19 mouse cellular contexts compared by ENCODE assay signal in the genomic region with DNA sequence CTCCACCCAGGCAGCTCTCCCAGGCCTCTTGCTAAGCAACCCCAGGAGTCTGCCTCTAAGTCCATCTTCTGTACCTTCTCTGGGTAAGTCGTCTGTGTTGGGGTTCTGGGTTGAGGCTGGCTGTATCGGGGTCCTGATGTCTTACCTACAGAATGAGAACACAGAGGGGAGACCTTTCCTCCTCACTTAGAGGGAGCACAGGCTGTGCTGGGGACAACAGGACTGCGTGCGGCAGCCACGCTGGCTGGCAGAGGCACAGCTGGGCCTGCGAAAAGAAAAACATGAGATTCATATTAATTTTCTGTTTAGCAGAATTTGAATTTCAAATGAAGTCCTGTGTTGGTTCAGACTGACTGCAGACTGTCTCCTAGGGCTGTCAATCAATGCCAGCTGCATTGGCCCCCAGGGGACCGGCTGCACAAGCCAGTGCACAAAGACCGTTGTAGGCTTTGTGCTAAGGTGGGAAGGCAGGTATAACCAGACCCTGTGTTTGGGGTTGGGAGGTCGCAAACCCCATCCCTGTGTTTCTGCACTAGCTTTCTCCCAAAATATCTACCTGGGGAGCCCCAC. TPM values are rescaled to one million over a fixed set of nuclear protein-coding genes. Genes with fewer than 3 reads are reported as not detected.
A peak's percentile ranks its signal among the peaks of the same experiment; 100 is the strongest.
DNase-seq lines count a peak whose midpoint lies in the region; ATAC-seq lines count a peak whose summit lies in the region.
"Had no signal": no experiment of that assay in that cellular context is flagged by ENCODE, and none has a peak within 500 bp of the region (broad histone marks: within the 10 kb centered on the region; RNA-seq: fewer than 3 reads in every experiment).

No protein-coding gene starts in this region.

- H3K27ac ChIP-seq in forebrain, embryonic 13.5 days = peak overlapping the region; percentile 54
- no peak overlapping the region for H3K27ac ChIP-seq in forebrain, embryonic 10.5 days
- peak overlapping the region; percentile 74 for H3K27ac ChIP-seq in forebrain, embryonic 16.5 days (ENCODE audit: low read length)
- H3K27ac ChIP-seq in midbrain, embryonic 12.5 days (replicated peaks) = peak overlapping the region; percentile 79
- H3K27ac ChIP-seq: heart, embryonic 10.5 days; kidney, postnatal 0 days; lung, embryonic 15.5 days had no signal

- no peaks in the 10 kb centered on the region for H3K27me3 ChIP-seq in forebrain, embryonic 13.5 days
- no peaks in the 10 kb centered on the region for H3K27me3 ChIP-seq in forebrain, embryonic 10.5 days (ENCODE audit: poor library complexity, severe bottlenecking)
- H3K27me3 ChIP-seq in forebrain, embryonic 16.5 days (replicated peaks; ENCODE audit: control insufficient read depth, insufficient read depth, low read length) = no peaks in the 10 kb centered on the region
- H3K27me3 ChIP-seq in midbrain, embryonic 12.5 days = no peaks in the 10 kb centered on the region

- no peaks in the 10 kb centered on the region for H3K36me3 ChIP-seq in forebrain, embryonic 13.5 days (ENCODE audit: poor library complexity, severe bottlenecking)
- no peaks in the 10 kb centered on the region for H3K36me3 ChIP-seq in forebrain, embryonic 10.5 days (replicated peaks)
- no peaks in the 10 kb centered on the region for H3K36me3 ChIP-seq in forebrain, embryonic 16.5 days (ENCODE audit: control insufficient read depth, insufficient read depth)
- H3K36me3 ChIP-seq in midbrain, embryonic 12.5 days = no peaks in the 10 kb centered on the region
- H3K36me3 ChIP-seq: heart, embryonic 10.5 days; lung, embryonic 15.5 days had no signal

- no peak overlapping the region for H3K4me3 ChIP-seq in forebrain, embryonic 13.5 days
- H3K4me3 ChIP-seq in forebrain, embryonic 10.5 days = no peak overlapping the region
- H3K4me3 ChIP-seq in forebrain, embryonic 16.5 days (replicated peaks; ENCODE audit: low read length) = no peak overlapping the region
- H3K4me3 ChIP-seq in midbrain, embryonic 12.5 days = no peak overlapping the region
- H3K4me3 ChIP-seq: heart, embryonic 10.5 days; lung, embryonic 15.5 days had no signal

- 56% methylated on average over 9 of the region's 9 CpGs for WGBS in forebrain, embryonic 13.5 days
- WGBS in forebrain, embryonic 10.5 days = 76% methylated on average over 9 of the region's 9 CpGs
- 48% methylated on average over 9 of the region's 9 CpGs for WGBS in forebrain, embryonic 16.5 days
- WGBS in midbrain, embryonic 12.5 days = 51% methylated on average over 9 of the region's 9 CpGs

- H3K4me1 ChIP-seq in forebrain, embryonic 13.5 days = peaks cover 21% of the 10 kb centered on the region; the same call in 1 of the 2 replicates
- peaks cover 23% of the 10 kb centered on the region for H3K4me1 ChIP-seq in forebrain, embryonic 10.5 days
- H3K4me1 ChIP-seq in forebrain, embryonic 16.5 days (replicated peaks; ENCODE audit: control insufficient read depth, insufficient read depth, low read length) = peaks cover 9% of the 10 kb centered on the region; the same call in 1 of the 2 replicates
- H3K4me1 ChIP-seq in midbrain, embryonic 12.5 days = peaks cover 24% of the 10 kb centered on the region; the same call in 1 of the 2 replicates
- H3K4me1 ChIP-seq: lung, embryonic 15.5 days had no signal

- no peak overlapping the region for H3K4me2 ChIP-seq in forebrain, embryonic 13.5 days
- H3K4me2 ChIP-seq in forebrain, embryonic 16.5 days (ENCODE audit: low read length) = no peak overlapping the region
- H3K4me2 ChIP-seq in midbrain, embryonic 12.5 days (replicated peaks) = 0 out of 2 replicates have a peak overlapping the region, but pooled peaks have one; percentile 13
- H3K4me2 ChIP-seq: lung, embryonic 15.5 days had no signal

- no peak for DNase-seq in forebrain, embryonic 10.5 days (ENCODE audit: extremely low spot score, low spot score)
- DNase-seq in A20 (ENCODE audit: low read depth, low spot score) = peak; percentile 73
- DNase-seq in lung, postnatal 10 days = no peak
- no peak for DNase-seq in cerebellum, adult 9-11 months
- DNase-seq in natural killer cell, adult 2 months (ENCODE audit: low spot score in 2 of 2) = no peak
- DNase-seq: adrenal gland, postnatal 25 days; cerebellum, postnatal 14 days; gastrocnemius, postnatal 14 days; heart, postnatal 14 days; liver; thymus, postnatal 36 days had no signal

- no peaks in the 10 kb centered on the region for H3K9me3 ChIP-seq in forebrain, embryonic 13.5 days (replicated peaks)
- H3K9me3 ChIP-seq in forebrain, embryonic 10.5 days = no peaks in the 10 kb centered on the region
- H3K9me3 ChIP-seq in forebrain, embryonic 16.5 days (ENCODE audit: control insufficient read depth, low read length) = no peaks in the 10 kb centered on the region
- no peaks in the 10 kb centered on the region for H3K9me3 ChIP-seq in midbrain, embryonic 12.5 days
- H3K9me3 ChIP-seq: heart, embryonic 10.5 days; lung, embryonic 15.5 days had no signal

- ATAC-seq in forebrain, embryonic 13.5 days = peak; percentile 80
- peak; percentile 87 for ATAC-seq in forebrain, embryonic 16.5 days
- peak; percentile 65 for ATAC-seq in midbrain, embryonic 12.5 days (ENCODE audit: low FRiP score, low read depth)
- ATAC-seq: activated CD4-positive, CD25-positive, alpha-beta regulatory T cell, adult 4 months; intestine, embryonic 16.5 days had no signal

- no peak overlapping the region for H3K9ac ChIP-seq in forebrain, embryonic 13.5 days
- H3K9ac ChIP-seq in forebrain, embryonic 16.5 days (replicated peaks; ENCODE audit: low read depth, low read length) = no peak overlapping the region
- H3K9ac ChIP-seq in midbrain, embryonic 12.5 days (replicated peaks) = 0 out of 2 replicates have a peak overlapping the region, but pooled peaks have one; percentile 12
- H3K9ac ChIP-seq: lung, embryonic 15.5 days had no signal

RNA-seq across cellular contexts. Expression of a gene that starts 30.3 kb away (rescaled TPM):
- 51.0 and 51.4 TPM in 2 replicates for polyA plus RNA-seq in forebrain, embryonic 13.5 days (2015; fragmentation: Nextera tagmentation; extraction: Ambion mirVana)
- 60.5 and 64.4 TPM in 2 replicates for polyA plus RNA-seq in forebrain, embryonic 10.5 days (2016; fragmentation: Nextera tagmentation; extraction: Ambion mirVana)
- polyA plus RNA-seq in forebrain, embryonic 16.5 days (2015; fragmentation: Nextera tagmentation; extraction: Ambion mirVana) = 44.1 TPM in 2 replicates
- polyA plus RNA-seq in midbrain, embryonic 12.5 days (2016; fragmentation: Nextera tagmentation; extraction: Ambion mirVana) = 45.4 and 49.3 TPM in 2 replicates

RNA-seq across cellular contexts. Expression of a gene that starts 36.5 kb away (rescaled TPM):
- polyA plus RNA-seq in forebrain, embryonic 13.5 days (2015; fragmentation: Nextera tagmentation; extraction: Ambion mirVana) = 6.5 and 8.4 TPM in 2 replicates
- polyA plus RNA-seq in forebrain, embryonic 10.5 days (2016; fragmentation: Nextera tagmentation; extraction: Ambion mirVana) = 4.7 and 4.8 TPM in 2 replicates
- 5.5 and 7.0 TPM in 2 replicates for polyA plus RNA-seq in forebrain, embryonic 16.5 days (2015; fragmentation: Nextera tagmentation; extraction: Ambion mirVana)
- 13.2 and 17.4 TPM in 2 replicates for polyA plus RNA-seq in midbrain, embryonic 12.5 days (2016; fragmentation: Nextera tagmentation; extraction: Ambion mirVana)

RNA-seq across cellular contexts. Expression of a gene that starts 49.6 kb away (rescaled TPM):
- polyA plus RNA-seq in forebrain, embryonic 13.5 days (2015; fragmentation: Nextera tagmentation; extraction: Ambion mirVana) = 2.8 and 3.2 TPM in 2 replicates
- polyA plus RNA-seq in forebrain, embryonic 10.5 days (2016; fragmentation: Nextera tagmentation; extraction: Ambion mirVana) = 2.2 TPM in 2 replicates
- 3.0 TPM in 2 replicates for polyA plus RNA-seq in forebrain, embryonic 16.5 days (2015; fragmentation: Nextera tagmentation; extraction: Ambion mirVana)
- polyA plus RNA-seq in midbrain, embryonic 12.5 days (2016; fragmentation: Nextera tagmentation; extraction: Ambion mirVana) = 2.5 and 2.7 TPM in 2 replicates

RNA-seq across cellular contexts. Expression of a gene that starts 49.9 kb away (rescaled TPM):
- polyA plus RNA-seq in forebrain, embryonic 13.5 days (2015; fragmentation: Nextera tagmentation; extraction: Ambion mirVana) = 3.8 and 4.1 TPM in 2 replicates
- polyA plus RNA-seq in forebrain, embryonic 10.5 days (2016; fragmentation: Nextera tagmentation; extraction: Ambion mirVana) = 3.6 and 3.8 TPM in 2 replicates
- polyA plus RNA-seq in forebrain, embryonic 16.5 days (2015; fragmentation: Nextera tagmentation; extraction: Ambion mirVana) = 3.0 and 3.4 TPM in 2 replicates
- 4.2 and 5.3 TPM in 2 replicates for polyA plus RNA-seq in midbrain, embryonic 12.5 days (2016; fragmentation: Nextera tagmentation; extraction: Ambion mirVana)
- polyA plus RNA-seq: activated CD4-positive, CD25-positive, alpha-beta regulatory T cell, adult 4 months had no signal
